Mouse (Mus musculus) forebrain, embryonic 15.5 days (tissue): Measurements from ENCODE around the gene Fars2. TPM values are rescaled to one million over a fixed set of nuclear protein-coding genes. Genes with fewer than 3 reads are reported as not detected.
A peak's percentile ranks its signal among the peaks of the same experiment; 100 is the strongest.

Experiments
- ATAC-seq: fragments of 200-750 bp; cut with Nextera tagmentation; replicated peaks from 2 replicates; pipeline ENCODE4 v1.8.0; 2017; ENCODE audit warnings: mild to moderate bottlenecking, moderate TSS enrichment, moderate library complexity
- H3K27ac ChIP-seq: fragments of 300-500 bp; sonication (generic); replicated peaks from 2 replicates; pipeline ENCODE4 v1.5.1; 2015; ENCODE audit warnings: mild to moderate bottlenecking, inconsistent platforms
- H3K27me3 ChIP-seq: fragments of 300-500 bp; sonication (generic); 2 replicates; pipeline ENCODE4 v1.6.1; 2015; ENCODE audit warnings: inconsistent platforms
- H3K36me3 ChIP-seq: fragments of 300-500 bp; sonication (generic); 2 replicates; pipeline ENCODE4 v1.6.1; 2015; ENCODE audit warnings: mild to moderate bottlenecking, inconsistent platforms
- H3K4me1 ChIP-seq: fragments of 300-500 bp; sonication (generic); 2 replicates; pipeline ENCODE4 v1.6.1; 2015; ENCODE audit warnings: inconsistent platforms
- H3K4me2 ChIP-seq: fragments of 300-500 bp; sonication (generic); replicated peaks from 2 replicates; pipeline ENCODE4 v1.6.1; 2015; ENCODE audit warnings: mild to moderate bottlenecking, inconsistent platforms
- H3K4me3 ChIP-seq: fragments of 300-500 bp; sonication (generic); 2 replicates; pipeline ENCODE4 v1.5.1; 2015; ENCODE audit warnings: mild to moderate bottlenecking, inconsistent platforms
- H3K9ac ChIP-seq: fragments of 300-500 bp; sonication (generic); replicated peaks from 2 replicates; pipeline ENCODE4 v1.6.1; 2015; ENCODE audit warnings: mild to moderate bottlenecking, inconsistent platforms
- H3K9me3 ChIP-seq: fragments of 300-500 bp; sonication (generic); 2 replicates; pipeline ENCODE4 v1.6.1; 2016; ENCODE audit warnings: inconsistent platforms
- WGBS: fragments of 180-500 bp; shearing (Covaris S2); methylation state at CpG from one replicate; pipeline ENCODE4 v1.1.7; 2015; ENCODE audit warnings: mixed read lengths; 5-methylcytosine and 5-hydroxymethylcytosine counted together
- polyA plus RNA-seq: library from polyadenylated mRNA; unstranded; fragments of >200 nt; fragmentation: Nextera tagmentation; extraction: Ambion mirVana; gene quantifications from 2 replicates; pipeline ENCODE4 v1.2.1, GENCODE M21; 2015

Fars2 gene
- polyA plus RNA-seq, 1 experiment from 2014 or later, result 36.5 TPM

- whole genome bisulfite sequencing, result 2% methylated on average over 10 of the region's 10 CpGs
- Histone ChIP-seq H3K9ac (no peak overlapping the region), H3K27ac (peak overlapping the region; percentile 31), H3K27me3 (no peaks in the 10 kb centered on the region), H3K9me3 (no peaks in the 10 kb centered on the region), H3K4me3 (no peak overlapping the region), H3K36me3 (no peaks in the 10 kb centered on the region), H3K4me1 (peaks cover 38% of the 10 kb centered on the region), H3K4me2 (0 out of 2 replicates have a peak overlapping the region, but pooled peaks have one; percentile 11)
- ATAC-seq, result no peak
These were observed 465.3 kb downstream of the Fars2 start for GRCm38 (mm10) chr13:36582406-36583070.

- H3K27me3 ChIP-seq, result no peaks in the 10 kb centered on the region
- 13% methylated on average over 16 of the region's 16 CpGs for WGBS
- H3K27ac ChIP-seq, result peak overlapping the region; percentile 31
- peak; percentile 41 for ATAC-seq
- no peak overlapping the region for H3K4me3 ChIP-seq
- H3K4me1 ChIP-seq, result peaks cover 32% of the 10 kb centered on the region
- no peaks in the 10 kb centered on the region for H3K9me3 ChIP-seq
- no peaks in the 10 kb centered on the region for H3K36me3 ChIP-seq
- H3K4me2 ChIP-seq, result 0 out of 2 replicates have a peak overlapping the region, but pooled peaks have one; percentile 8
- no peak overlapping the region for H3K9ac ChIP-seq
These were observed 466.4 kb downstream of the Fars2 start for GRCm38 (mm10) chr13:36583481-36584151.

- peak; percentile 14; the same call in 1 of the 2 replicates for ATAC-seq
- Histone ChIP-seq H3K27me3 (no peaks in the 10 kb centered on the region), H3K36me3 (no peaks in the 10 kb centered on the region), H3K4me1 (peaks cover 29% of the 10 kb centered on the region), H3K4me2 (no peak overlapping the region), H3K4me3 (no peak overlapping the region), H3K27ac (peak overlapping the region; percentile 31), H3K9ac (no peak overlapping the region), H3K9me3 (no peaks in the 10 kb centered on the region)
- WGBS, result 59% methylated on average over 7 of the region's 7 CpGs
These were observed 467.0 kb downstream of the Fars2 start for GRCm38 (mm10) chr13:36584197-36584596.

- H3K9ac ChIP-seq, result no peak overlapping the region
- peaks cover 4% of the 10 kb centered on the region for H3K4me1 ChIP-seq
- 24% methylated on average over 4 of the region's 4 CpGs for WGBS
- H3K27me3 ChIP-seq, result no peaks in the 10 kb centered on the region
- H3K27ac ChIP-seq, result no peak overlapping the region
- no peak overlapping the region for H3K4me2 ChIP-seq
- ATAC-seq, result no peak
- H3K9me3 ChIP-seq, result no peaks in the 10 kb centered on the region
- no peaks in the 10 kb centered on the region for H3K36me3 ChIP-seq
- H3K4me3 ChIP-seq, result no peak overlapping the region
These were observed 471.9 kb downstream of the Fars2 start for GRCm38 (mm10) chr13:36589092-36589491.

- Histone ChIP-seq H3K9ac (no peak overlapping the region), H3K4me3 (no peak overlapping the region), H3K27me3 (no peaks in the 10 kb centered on the region), H3K9me3 (no peaks in the 10 kb centered on the region), H3K4me2 (no peak overlapping the region), H3K4me1 (no peaks in the 10 kb centered on the region), H3K36me3 (no peaks in the 10 kb centered on the region), H3K27ac (no peak overlapping the region)
- no peak for ATAC-seq
- WGBS, result 73% methylated on average over 2 of the region's 2 CpGs
These were observed 475.1 kb downstream of the Fars2 start for GRCm38 (mm10) chr13:36592291-36592690.

- Histone ChIP-seq H3K4me2 (no peak overlapping the region), H3K9ac (no peak overlapping the region), H3K4me3 (no peak overlapping the region), H3K27me3 (no peaks in the 10 kb centered on the region), H3K27ac (no peak overlapping the region), H3K9me3 (no peaks in the 10 kb centered on the region), H3K4me1 (no peaks in the 10 kb centered on the region), H3K36me3 (no peaks in the 10 kb centered on the region)
- WGBS, result 92% methylated on average over 5 of the region's 5 CpGs
- ATAC-seq, result no peak
These were observed 489.5 kb downstream of the Fars2 start for GRCm38 (mm10) chr13:36606717-36607116.

GRCm38 (mm10) chr13:36607871-36608270 lies 490.7 kb downstream of the Fars2 start:
- WGBS, result 85% methylated on average over 4 of the region's 4 CpGs
- Histone ChIP-seq H3K27me3 (no peaks in the 10 kb centered on the region), H3K27ac (no peak overlapping the region), H3K4me3 (no peak overlapping the region), H3K36me3 (no peaks in the 10 kb centered on the region), H3K4me1 (peaks cover 6% of the 10 kb centered on the region; the same call in 1 of the 2 replicates), H3K4me2 (no peak overlapping the region), H3K9me3 (no peaks in the 10 kb centered on the region), H3K9ac (no peak overlapping the region)
- ATAC-seq, result no peak

- H3K27me3 ChIP-seq, result no peaks in the 10 kb centered on the region
- peaks cover 12% of the 10 kb centered on the region for H3K4me1 ChIP-seq
- H3K36me3 ChIP-seq, result no peaks in the 10 kb centered on the region
- 91% methylated on average over 5 of the region's 5 CpGs for WGBS
- H3K4me3 ChIP-seq, result no peak overlapping the region
- H3K9me3 ChIP-seq, result no peaks in the 10 kb centered on the region
- H3K9ac ChIP-seq, result no peak overlapping the region
- H3K27ac ChIP-seq, result no peak overlapping the region
- H3K4me2 ChIP-seq, result no peak overlapping the region
- ATAC-seq, result no peak
These were observed 493.2 kb downstream of the Fars2 start for GRCm38 (mm10) chr13:36610426-36610825.

- peak overlapping the region; percentile 88 for H3K27ac ChIP-seq
- H3K4me3 ChIP-seq, result peak overlapping the region; percentile 36
- peak; percentile 90 for ATAC-seq
- no peaks in the 10 kb centered on the region for H3K36me3 ChIP-seq
- H3K9me3 ChIP-seq, result no peaks in the 10 kb centered on the region
- H3K4me1 ChIP-seq, result peaks cover 12% of the 10 kb centered on the region
- WGBS, result 7% methylated on average over 23 of the region's 23 CpGs
- peak overlapping the region; percentile 45 for H3K4me2 ChIP-seq
- peak overlapping the region; percentile 45 for H3K9ac ChIP-seq
- H3K27me3 ChIP-seq, result no peaks in the 10 kb centered on the region
These were observed 495.9 kb downstream of the Fars2 start for GRCm38 (mm10) chr13:36612785-36613750.

- Histone ChIP-seq H3K4me3 (no peak overlapping the region), H3K9ac (no peak overlapping the region), H3K4me1 (no peaks in the 10 kb centered on the region), H3K27me3 (no peaks in the 10 kb centered on the region), H3K36me3 (no peaks in the 10 kb centered on the region), H3K9me3 (no peaks in the 10 kb centered on the region), H3K27ac (no peak overlapping the region), H3K4me2 (no peak overlapping the region)
- no peak for ATAC-seq
- 90% methylated on average over 10 of the region's 10 CpGs for WGBS
These were observed 503.5 kb downstream of the Fars2 start for GRCm38 (mm10) chr13:36620498-36621332.

- H3K9ac ChIP-seq, result no peak overlapping the region
These were observed 504.1 kb downstream of the Fars2 start for GRCm38 (mm10) chr13:36621333-36621659.

More at GRCm38 (mm10) chr13:36621333-36621659, 504.1 kb downstream of the Fars2 start:
- no peak overlapping the region for H3K4me2 ChIP-seq
- no peaks in the 10 kb centered on the region for H3K27me3 ChIP-seq
- no peaks in the 10 kb centered on the region for H3K36me3 ChIP-seq
- 96% methylated on average over 1 of the region's 1 CpGs for WGBS
- no peaks in the 10 kb centered on the region for H3K9me3 ChIP-seq
- H3K4me3 ChIP-seq, result no peak overlapping the region
- H3K27ac ChIP-seq, result no peak overlapping the region
- no peaks in the 10 kb centered on the region for H3K4me1 ChIP-seq
- ATAC-seq, result no peak
